Mouse (Mus musculus) kidney, postnatal 36 days (tissue): ENCODE data around the gene Prkci.

ENCODE experiments used
- DNase-seq, 2 experiments: peaks; one replicate each; pipeline ENCODE4 v3.0.0; 2021 to 2022; ENCODE audit warnings: mixed read lengths in 2 of 2

The Prkci gene

GRCm38 (mm10) chr3:31088789-31089775, 93.5 kb downstream of the Prkci start:
- no peak for DNase-seq

GRCm38 (mm10) chr3:31089956-31090355, 94.4 kb downstream of the Prkci start:
- DNase-seq: no peak

- DNase-seq: no peak
Measured at GRCm38 (mm10) chr3:31093196-31093595, 97.6 kb downstream of the Prkci start.

- peak; percentile 68 to 84 for DNase-seq
Measured at GRCm38 (mm10) chr3:31093627-31094351, 98.2 kb downstream of the Prkci start.

GRCm38 (mm10) chr3:31094531-31095178, 99.1 kb downstream of the Prkci start, which contains the start of gene Skil:
TSS of gene Skil (plus strand) at chr3:31095058.
- peak; percentile 97 to 99 for DNase-seq

GRCm38 (mm10) chr3:31095179-31095490, 99.6 kb downstream of the Prkci start:
- DNase-seq: no peak

- peak; percentile 52 to 61 for DNase-seq
Measured at GRCm38 (mm10) chr3:31095491-31096154, 100.1 kb downstream of the Prkci start.

GRCm38 (mm10) chr3:31096155-31097101, 100.9 kb downstream of the Prkci start:
- no peak for DNase-seq

GRCm38 (mm10) chr3:31097102-31097720, 101.7 kb downstream of the Prkci start:
- DNase-seq: no peak

- no peak for DNase-seq
Measured at GRCm38 (mm10) chr3:31097976-31098375, 102.4 kb downstream of the Prkci start.

- no peak for DNase-seq
Measured at GRCm38 (mm10) chr3:31098556-31098955, 103.0 kb downstream of the Prkci start.

GRCm38 (mm10) chr3:31100026-31100425, 104.5 kb downstream of the Prkci start:
- DNase-seq: no peak

GRCm38 (mm10) chr3:31100802-31101201, 105.3 kb downstream of the Prkci start:
- no peak for DNase-seq
